Mouse (Mus musculus): ENCODE results near the gene Olfr545.
A peak's percentile ranks its signal among the peaks of the same experiment; 100 is the strongest.
"Not testable (repeated sequence)": the region's sequence is repeated elsewhere in the genome, so short reads cannot be mapped to it uniquely, and the experiment has no call there.

Olfr545 gene

DNA sequence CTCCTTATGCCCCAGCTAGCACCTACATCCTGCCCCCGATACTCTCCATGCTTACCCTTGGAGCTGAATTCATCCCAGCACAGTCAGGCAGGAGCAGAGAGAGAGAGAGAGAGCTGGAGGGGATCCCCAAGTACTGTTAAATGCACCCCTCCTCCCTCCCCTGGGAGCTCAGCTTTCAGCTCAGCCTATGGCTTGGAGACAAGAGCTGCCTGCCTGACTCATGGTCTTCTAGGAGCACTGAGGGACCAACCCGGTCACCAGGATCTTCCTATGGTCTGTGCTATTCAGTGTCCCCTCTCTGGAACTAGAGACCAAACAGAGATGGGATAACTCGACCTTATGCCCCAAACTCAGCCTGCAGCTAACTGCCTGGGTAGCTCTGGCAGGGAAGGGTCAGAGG lies at the start of gene Olfr545:
Olfr545 (minus strand) TSS at position 101 of the 400 bp plus-strand sequence.
- no peak for DNase-seq (ENCODE audit: low spot score)

DNA sequence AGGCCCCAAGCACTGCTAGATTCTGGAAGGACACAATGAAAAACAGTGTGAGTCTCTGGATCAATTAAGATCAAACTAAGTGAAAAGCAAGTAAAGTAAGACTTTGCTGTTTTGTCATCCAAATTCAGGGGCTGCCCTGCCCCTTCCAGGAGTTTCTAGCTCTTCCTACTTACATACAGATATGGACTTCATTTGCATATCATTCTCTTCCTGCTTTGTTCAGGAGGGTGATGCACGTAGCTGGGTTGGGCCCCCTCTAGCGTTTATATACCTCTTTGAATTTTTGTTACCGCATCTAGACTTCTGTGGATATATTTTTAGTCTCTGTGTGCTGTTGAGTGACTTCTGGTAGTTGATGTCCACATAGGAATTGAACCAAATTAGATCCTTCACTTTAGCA lies 41.9 kb upstream of the Olfr545 start:
- DNase-seq (ENCODE audit: low spot score) = no peak

DNA sequence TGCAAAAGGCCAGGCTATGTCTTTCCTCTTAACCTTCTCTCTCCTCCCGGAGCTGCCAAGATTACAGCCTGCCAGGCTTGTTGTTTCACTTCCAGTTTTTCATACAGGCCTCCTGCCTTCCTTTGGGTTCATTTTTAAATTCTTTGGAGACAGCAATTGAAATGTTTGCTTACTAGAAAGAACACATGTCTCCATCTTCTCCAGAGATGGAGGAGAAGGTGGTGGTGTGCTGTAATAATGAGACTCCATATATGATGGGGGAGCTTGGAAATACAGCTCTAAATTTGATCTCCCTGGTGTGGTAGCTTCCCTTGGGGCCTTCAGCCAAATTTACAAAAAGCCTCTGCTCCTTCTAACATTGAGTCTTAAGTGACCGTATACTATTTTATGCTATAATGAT lies 41.2 kb upstream of the Olfr545 start, which contains the start of gene Olfr548-ps1:
Olfr548-ps1 (plus strand) TSS at position 301 of the 400 bp plus-strand sequence.
- no peak for DNase-seq (ENCODE audit: low spot score)

DNA sequence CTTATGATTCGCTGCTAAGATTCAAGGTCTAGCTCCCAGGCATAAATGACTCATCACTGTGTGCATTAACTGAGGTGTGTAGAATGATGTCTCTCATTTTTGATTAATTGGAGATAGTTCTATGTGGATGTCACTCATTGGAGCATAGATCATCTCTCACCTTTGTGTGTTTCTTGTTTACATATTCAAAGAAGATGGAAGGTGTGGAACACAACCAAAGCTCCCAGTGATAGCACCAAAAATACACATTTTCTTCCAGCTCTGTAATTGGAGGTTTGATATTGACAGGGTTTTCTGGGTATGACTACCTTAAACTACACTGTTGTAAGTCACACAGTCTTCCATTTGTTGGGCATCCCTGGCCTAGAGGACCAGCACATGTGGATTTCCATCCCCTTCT lies 35.1 kb upstream of the Olfr545 start, which contains the start of gene Olfr547:
Olfr547 (plus strand) TSS at position 301 of the 400 bp plus-strand sequence.
- DNase-seq (ENCODE audit: low spot score) = no peak

DNA sequence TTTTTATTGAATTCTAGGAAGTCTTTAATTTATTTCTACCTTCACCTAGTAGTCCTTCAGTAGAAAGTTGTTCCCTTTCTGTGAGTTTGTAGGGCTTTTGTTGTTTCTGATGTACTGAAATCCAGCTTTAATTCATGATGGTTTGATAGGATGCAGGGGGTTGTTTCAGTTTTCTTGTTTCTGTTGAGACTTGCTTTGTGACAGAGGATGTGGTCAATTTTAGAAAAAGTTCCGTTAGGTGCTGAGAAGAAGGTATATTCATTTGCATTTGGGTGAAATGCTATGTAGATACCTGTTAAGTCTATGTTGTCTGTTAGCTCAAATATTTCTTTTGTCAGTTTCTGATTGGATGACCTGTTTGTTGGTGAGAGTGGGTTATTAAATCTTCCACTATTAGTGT lies 29.7 kb upstream of the Olfr545 start:
- DNase-seq (ENCODE audit: low spot score) = no peak

DNA sequence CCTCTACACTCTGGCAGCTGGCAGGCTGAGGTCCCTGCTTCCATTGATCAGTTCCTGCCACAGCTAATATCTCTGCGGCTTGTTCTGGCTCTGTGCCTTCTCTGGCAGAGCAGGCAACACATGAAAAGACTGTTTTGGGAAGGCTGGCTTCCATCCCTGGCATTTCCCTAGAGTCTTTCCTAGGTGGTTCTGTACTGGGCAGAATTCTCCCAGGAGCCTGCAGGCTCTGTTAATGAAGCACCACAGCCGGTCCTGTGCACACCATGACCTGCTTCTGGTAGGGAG lies 17.6 kb upstream of the Olfr545 start:
- DNase-seq (ENCODE audit: low spot score) = no peak

DNA sequence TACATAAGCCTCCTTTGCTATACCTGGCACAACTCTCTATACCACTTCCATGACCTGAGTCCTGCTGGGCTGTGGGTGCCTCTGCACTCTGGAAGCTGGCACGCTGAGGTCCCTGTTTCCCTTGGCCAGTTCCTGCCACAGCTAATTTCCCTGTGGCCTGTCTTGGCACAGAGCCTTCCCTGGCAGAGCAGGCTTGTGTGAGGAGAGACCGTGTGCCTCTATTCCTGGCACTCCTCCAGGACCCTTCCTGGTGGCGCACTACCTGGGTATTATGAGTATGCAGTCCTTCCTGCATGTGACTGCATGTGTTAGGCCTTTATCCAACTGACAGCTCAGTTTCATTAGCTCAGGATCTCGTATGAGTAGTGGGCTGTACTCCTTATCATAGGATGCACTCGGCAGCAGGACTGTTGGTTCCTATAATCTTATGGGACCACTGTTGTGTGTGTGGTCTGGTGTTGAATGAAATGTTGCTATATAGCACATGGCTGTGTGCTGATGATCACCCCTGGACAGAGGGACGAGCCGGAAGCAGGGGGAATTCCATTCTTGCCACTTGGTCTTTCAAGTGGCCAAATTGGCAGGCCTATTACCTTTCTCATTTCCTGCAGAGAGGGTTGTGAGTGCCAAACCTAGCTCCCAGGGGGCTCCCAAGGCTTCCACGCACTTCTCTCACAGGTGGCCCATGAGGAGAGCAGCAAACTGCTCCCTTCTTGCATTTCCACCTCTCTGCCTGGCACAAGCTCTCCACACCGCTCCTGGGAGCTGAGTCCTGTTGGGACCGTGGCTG lies 17.1 kb upstream of the Olfr545 start:
- peak; percentile 26 for DNase-seq (ENCODE audit: low spot score)

DNA sequence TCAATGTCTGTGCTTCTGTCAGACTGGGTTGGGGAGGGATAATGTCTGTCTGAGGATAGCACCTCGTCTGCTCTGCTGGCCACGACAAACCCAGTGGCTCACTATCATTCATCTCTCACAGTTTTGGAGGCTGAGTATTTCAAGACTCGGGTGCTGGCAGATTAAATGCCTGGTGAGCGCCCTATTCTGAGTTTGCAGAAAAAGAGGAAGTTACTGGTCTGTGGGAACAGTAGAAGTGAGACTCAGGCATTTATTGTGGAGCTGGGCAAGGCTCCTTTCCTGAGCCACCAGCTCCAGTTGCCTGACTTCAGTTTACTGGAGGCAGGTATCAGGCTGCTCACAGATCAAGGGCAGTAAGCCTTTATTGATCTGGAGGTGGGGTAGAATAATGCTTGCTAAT lies 14.8 kb upstream of the Olfr545 start:
- DNase-seq (ENCODE audit: low spot score) = no peak

DNA sequence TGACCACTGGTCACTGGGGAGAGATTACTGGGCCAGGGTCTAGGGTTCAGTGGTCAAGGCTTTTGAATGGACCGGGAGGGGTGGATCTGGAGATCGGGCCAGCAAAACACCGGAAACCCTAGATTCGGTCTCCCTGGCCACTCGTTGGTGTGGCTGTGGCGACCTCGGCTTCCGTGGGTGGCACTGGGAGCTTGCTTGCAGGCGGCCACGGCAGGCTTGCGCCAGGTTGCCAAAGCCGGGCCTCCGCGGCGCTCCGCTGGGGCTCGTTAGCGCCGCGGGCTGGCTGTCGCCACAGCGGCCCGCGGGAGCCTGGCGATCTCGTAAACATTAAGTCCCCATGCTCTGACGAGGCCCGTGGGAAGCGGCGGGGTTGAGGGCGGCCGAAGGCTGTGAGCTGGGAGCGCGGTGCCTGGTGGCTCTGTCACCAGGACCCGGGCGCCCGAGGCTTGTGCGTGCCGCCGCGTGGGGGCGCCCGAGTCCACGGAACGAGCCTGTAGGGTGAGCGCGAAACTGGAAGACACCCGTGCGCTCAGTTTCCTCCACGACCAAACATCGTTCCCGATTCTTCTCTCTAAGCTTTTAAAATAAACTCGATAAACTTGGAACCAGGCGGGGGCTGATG lies 13.6 kb upstream of the Olfr545 start:
- peak; percentile 89 for DNase-seq (ENCODE audit: low spot score)

DNA sequence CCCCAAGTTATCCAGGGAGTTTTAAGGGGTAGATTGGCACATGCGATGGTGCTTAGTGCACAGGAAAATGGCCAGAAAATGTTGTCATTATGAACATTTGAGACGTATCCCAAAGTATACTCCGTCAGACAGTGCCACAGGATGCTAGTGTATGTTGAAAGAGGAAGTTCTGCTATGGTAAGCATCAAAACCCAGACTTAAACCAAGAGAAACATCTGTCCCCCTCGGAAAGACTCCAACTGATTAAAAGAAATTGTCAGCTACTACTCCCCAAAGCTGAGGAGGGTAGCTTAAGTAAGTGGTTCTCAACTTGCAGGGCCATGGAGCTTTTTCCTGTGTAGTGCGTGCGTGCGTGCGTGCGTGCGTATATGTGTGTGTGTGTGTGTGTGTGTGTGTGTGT lies 12.6 kb upstream of the Olfr545 start:
- DNase-seq (ENCODE audit: low spot score) = no peak

DNA sequence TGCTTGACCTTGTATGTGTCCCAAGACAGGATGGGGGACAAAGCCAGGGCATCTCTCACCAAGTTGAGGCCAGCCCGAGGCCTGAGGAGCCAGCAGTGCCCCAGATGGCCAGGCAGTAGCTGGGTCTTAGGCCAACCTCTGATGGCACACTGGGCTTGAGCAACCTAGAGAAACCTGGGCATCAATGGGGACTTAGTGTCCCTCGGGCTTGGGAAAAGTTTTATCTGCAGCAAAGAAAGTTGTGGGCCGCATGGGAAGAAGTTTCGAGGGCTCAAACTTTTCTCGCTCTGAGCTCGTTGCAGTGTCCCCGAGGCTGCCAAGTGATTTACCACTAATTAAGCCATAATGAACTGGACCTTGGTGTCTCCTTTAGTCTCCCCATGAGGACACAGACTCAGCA lies 10.4 kb upstream of the Olfr545 start:
- DNase-seq (ENCODE audit: low spot score) = no peak

DNA sequence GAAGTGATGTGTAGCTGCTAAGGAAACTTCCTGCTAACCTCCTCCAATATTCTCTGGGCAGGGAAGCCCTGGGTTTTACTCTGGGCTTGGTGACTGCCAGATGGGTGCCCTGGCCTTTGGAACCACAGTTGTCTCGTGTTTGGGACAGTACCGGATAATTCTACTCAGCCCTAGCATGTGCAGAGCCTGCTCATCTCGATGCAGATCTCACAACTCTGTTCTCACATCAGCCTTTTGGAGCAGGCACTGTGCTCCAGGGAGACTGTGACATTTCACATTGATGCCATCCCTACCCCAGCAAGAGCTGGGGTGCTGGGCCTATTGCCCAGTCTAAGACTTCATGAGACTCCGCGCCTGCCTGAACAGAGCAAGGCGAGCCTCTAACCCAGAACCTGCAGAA lies 9.3 kb upstream of the Olfr545 start:
- no peak for DNase-seq (ENCODE audit: low spot score)

DNA sequence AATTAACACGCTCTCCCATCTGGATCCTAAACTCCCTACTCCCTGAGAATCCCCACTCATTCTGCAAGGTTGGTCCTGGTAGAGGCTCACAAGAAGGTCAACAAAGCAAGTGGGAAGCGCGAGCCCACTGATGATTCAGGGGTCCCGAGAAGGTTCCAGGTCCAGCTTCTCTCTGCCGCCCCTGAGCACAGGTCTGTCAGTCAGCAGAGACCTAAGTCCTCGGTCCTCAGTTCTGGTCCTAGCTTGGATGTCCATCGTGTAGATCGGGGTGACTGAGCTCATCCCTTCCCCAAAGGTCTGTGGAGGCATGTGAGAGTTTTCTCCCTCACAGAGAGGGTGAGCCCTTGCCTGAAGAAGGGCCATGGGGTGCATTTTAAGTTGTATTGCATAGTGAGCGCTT lies 8.7 kb upstream of the Olfr545 start:
- DNase-seq (ENCODE audit: low spot score) = no peak

DNA sequence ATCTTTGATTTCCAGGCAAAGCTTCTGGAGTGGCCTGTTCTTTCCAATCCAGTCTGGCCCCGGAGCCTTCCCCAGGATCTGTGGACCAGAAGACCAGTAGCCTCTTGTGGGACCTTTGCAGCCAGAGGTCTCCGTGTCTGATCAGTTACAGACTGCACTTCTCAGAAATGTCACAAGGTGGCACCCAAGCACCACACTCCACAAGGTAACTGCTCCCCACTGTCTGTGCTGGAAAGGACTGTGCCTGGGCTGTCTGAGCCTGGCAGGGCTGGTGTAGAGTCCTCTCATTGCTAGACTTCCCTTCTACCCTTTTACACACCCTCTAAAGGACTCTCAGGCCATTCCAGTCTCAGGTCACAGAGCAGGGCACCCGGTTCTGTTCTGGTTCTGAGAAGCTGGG lies 7.5 kb upstream of the Olfr545 start:
- peak; percentile 72 for DNase-seq (ENCODE audit: low spot score)

DNA sequence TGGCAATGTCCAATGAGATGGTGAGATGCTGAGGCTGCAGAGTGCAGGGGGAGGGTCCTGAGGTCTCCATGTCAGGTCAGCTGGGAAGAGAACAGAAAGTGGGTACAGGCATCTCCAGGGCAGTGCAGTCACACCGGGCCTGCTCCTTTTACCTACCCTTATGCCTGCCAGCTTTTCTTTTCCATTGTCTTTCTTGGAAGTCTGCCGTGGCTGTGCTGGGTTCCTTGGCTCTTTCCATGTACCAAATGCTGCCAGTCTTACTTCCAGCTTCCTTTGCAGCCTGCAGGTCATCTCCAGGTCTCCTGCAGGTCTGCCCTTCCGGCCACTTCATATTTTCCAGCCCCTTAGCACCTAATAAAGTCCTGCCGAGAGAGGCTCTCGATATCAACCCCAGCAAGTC lies 2.6 kb upstream of the Olfr545 start:
- DNase-seq (ENCODE audit: low spot score) = no peak

DNA sequence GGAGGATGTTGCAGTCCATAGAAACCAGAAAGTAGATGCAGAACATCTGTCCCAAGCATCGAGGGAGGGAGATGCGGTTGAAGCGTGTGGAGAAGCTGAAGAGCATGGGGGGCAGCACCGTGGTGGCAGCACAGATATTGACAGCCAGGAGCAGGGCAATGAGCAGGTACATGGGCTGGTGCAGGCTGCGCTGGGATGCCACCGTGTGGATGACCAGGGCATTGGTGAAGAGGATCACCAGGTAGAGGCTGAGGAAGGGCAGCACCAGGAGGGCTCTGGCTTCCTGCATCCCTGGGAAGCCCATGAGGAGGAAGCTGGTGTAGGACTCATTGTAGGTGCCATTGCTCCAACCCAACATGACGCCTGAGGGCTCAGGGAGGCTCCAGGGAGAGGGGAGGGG lies 5.0 kb downstream of the Olfr545 start:
- not testable (repeated sequence) for DNase-seq (ENCODE audit: low spot score)

DNA sequence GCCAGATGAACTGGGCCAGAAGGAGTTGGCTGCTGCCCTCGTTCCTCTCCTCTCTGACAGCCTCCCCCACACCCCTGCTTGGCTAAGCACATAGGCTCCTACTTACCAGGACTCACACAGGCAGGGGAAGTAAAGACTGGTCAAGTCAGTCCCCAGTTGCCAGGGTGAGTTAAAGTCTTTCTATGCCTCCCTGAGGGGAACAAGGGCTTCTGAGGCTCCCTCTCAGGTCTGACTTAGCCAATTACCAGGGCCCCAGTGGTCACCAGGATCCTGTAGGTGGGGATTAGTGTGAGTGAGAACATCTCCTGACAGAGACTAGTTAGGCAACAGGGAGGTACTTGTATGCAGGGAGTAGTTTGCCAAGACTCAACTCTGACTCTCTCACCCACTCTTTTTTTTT lies 11.2 kb downstream of the Olfr545 start, which contains the start of gene Olfr544:
Olfr544 (minus strand) TSS at position 153 of the 400 bp plus-strand sequence.
- DNase-seq (ENCODE audit: low spot score) = no peak

DNA sequence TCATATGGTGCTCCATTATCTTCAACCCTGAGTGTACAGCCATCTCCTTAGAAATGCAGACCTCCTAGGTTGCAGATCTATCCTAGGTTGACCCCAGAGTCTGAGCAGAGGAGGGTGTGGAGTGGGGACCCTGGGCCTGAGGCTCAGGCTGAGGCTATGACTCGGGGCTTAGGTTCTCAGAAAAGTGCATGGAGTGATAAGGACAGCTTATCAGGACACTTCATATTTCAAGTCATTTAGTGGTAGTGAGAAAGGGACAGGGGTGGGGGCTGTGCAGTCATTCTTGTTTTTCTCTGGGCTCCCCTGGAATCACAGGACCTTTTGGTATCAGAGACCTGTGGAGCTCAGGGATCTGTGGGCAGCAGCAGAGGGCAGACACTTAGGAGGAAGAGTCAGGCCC lies 13.3 kb downstream of the Olfr545 start:
- DNase-seq (ENCODE audit: low spot score) = no peak

DNA sequence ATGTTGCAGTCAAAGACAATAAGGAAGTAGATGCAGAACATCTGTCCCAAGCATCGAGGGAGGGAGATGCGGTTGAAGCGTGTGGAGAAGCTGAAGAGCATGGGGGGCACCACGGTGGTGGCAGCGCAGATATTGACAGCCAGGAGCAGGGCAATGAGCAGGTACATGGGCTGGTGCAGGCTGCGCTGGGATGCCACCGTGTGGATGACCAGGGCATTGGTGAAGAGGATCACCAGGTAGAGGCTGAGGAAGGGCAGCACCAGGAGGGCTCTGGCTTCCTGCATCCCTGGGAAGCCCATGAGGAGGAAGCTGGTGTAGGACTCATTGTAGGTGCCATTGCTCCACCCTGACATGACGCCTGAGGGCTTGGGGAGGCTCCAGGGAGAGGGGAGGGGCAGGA lies 14.6 kb downstream of the Olfr545 start:
- DNase-seq (ENCODE audit: low spot score) = not testable (repeated sequence)

DNA sequence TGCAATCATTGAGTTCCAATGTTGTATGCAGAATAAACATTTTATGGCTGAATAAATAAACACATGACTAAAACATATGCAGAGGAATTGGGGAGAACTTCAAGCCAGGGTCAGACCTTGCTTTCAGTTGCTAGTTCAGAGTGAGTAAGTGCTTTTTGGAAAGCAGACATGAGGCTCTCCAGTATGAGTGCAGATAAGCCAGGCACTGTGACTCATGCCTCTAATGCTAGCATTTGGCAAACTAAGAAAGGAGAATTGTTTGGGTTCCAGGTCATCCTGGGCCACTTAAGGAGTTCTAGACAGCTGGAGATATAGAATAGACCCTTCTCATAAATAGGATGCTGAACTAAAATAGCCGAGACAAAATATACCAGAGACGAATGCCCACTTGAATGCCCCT lies 15.7 kb downstream of the Olfr545 start:
- DNase-seq (ENCODE audit: low spot score) = peak; percentile 14

DNA sequence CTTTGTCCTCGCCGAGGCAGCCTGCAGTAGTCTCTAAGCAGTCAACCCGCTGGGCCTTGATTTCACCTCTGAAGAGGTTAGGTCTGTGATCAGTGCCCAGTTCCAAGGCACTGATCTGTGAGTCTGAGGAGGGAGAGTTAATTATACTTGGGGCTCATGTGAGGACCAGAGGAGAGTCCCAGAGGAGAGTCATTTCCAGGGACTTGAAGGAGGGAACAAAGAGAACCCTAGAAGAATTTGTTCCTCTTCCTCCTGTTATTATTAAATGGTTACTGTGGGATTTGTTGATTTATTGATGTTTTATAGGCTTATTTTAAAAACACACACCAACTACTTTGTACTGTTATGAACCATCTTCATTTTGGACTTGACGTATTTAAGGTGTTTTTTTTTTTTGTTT lies 17.8 kb downstream of the Olfr545 start, which contains the start of gene Olfr543:
Olfr543 (minus strand) TSS at position 101 of the 400 bp plus-strand sequence.
- no peak for DNase-seq (ENCODE audit: low spot score)

DNA sequence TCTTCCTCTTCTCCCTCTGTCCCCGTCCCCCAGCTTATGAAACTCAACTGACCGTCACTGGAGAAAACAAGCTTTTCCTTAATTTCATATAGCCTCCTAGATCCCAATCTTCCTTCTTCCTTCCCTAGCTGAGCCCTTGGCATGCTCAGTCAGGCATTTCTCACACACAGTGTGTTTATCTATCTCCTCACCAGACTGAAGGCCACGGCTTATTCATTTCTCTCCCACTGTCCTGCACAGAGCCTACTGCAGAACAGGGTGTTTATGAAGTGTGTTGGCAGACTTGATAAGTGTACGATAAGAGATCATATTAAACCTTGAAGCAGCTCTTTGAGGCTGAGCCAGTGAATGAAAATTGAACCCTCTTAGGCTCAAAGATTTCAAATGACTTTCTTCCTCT lies 18.6 kb downstream of the Olfr545 start:
- DNase-seq (ENCODE audit: low spot score) = no peak

DNA sequence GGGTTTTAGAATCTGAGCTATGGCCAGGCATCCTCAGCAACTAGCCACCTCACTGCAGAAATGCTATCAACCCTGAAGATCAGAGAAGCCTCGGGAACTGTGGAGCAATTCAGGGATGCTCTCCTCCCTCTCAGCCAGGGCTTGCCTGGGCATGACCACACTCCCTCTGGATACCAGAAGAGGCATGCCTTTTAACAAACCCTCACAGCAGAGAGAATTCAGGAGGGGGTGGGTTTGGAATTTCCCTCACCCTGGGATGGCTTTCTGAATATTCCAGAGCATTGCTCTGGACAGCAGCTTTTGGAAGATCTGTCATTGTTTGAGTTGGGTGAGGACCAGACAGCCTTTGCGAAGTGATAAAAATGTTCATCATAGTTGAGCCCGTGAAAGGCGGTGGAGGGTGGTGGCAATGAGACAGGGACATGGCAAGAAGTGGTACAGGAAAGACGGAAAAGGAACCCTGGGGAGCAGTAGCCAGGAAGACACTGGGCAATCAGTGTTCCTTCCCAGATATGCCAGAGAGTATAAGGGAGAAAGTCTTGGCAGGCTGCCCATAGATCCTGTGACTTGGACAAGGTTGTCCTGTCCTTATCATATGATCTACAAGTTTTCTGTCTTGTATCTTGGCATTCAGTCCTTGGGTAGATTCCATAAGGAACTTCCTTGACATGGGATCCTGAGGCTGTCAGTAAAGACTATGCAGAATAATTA lies 19.9 kb downstream of the Olfr545 start:
- peak; percentile 62 for DNase-seq (ENCODE audit: low spot score)
